Mouse (Mus musculus): ENCODE results near the gene Fgfr2. TPM values are rescaled to one million over a fixed set of nuclear protein-coding genes. Genes with fewer than 3 reads are reported as not detected.

The Fgfr2 gene
- polyA plus RNA-seq, 1 experiment from 2014 or later: 24.9 TPM

DNA sequence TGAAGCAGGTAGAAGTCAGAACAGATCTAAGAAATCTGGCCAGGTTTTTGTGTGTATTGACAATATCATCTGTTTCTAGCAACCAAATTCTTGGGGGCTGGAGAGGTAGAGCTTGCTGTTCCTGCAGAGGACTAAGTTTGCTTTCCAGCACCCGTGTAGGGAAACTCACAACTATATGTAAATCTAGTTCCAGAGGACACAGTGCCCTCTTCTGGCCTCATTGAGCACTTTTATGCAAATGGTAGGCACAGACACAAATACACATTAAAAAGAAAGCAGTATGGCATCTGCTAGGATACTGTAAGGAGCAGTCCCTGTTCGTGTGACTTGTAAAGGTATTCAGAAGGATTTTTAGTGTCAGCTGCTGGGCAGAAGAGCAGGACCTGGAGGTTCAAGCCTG is 240.8 kb downstream of the Fgfr2 start:
- no peak overlapping the region for H3K4me2 ChIP-seq
- no peak overlapping the region for H3K9ac ChIP-seq (ENCODE audit: low read depth, low read length)
- H3K4me3 ChIP-seq (ENCODE audit: low read depth, low read length): no peak overlapping the region
- 69% methylated on average over 2 of the region's 2 CpGs for WGBS (ENCODE audit: insufficient replicate concordance)
- ATAC-seq (replicated peaks; ENCODE audit: insufficient number of reproducible peaks, low FRiP score, low TSS enrichment): no peak
- no peak overlapping the region for H3K27ac ChIP-seq (ENCODE audit: low read depth, low read length)
- no peaks in the 10 kb centered on the region for H3K27me3 ChIP-seq (ENCODE audit: control insufficient read depth, insufficient read depth, low read length)
- no peaks in the 10 kb centered on the region for H3K9me3 ChIP-seq (replicated peaks; ENCODE audit: control insufficient read depth, low read length)
- H3K36me3 ChIP-seq (ENCODE audit: control insufficient read depth, insufficient read depth, low read length): peaks cover 40% of the 10 kb centered on the region
- H3K4me1 ChIP-seq (ENCODE audit: control insufficient read depth, insufficient read depth, low read length): no peaks in the 10 kb centered on the region

GRCm38 (mm10) chr7:132880276-132880675 is 242.9 kb downstream of the Fgfr2 start:
- H3K27ac ChIP-seq (ENCODE audit: low read depth, low read length): no peak overlapping the region
- ATAC-seq (replicated peaks; ENCODE audit: insufficient number of reproducible peaks, low FRiP score, low TSS enrichment): no peak
- H3K4me3 ChIP-seq (ENCODE audit: low read depth, low read length): no peak overlapping the region
- whole genome bisulfite sequencing (ENCODE audit: insufficient replicate concordance): 51% methylated on average over 1 of the region's 1 CpGs
- peaks cover 55% of the 10 kb centered on the region for H3K36me3 ChIP-seq (ENCODE audit: control insufficient read depth, insufficient read depth, low read length)
- H3K27me3 ChIP-seq (ENCODE audit: control insufficient read depth, insufficient read depth, low read length): no peaks in the 10 kb centered on the region
- no peak overlapping the region for H3K9ac ChIP-seq (ENCODE audit: low read depth, low read length)
- no peaks in the 10 kb centered on the region for H3K9me3 ChIP-seq (replicated peaks; ENCODE audit: control insufficient read depth, low read length)
- no peaks in the 10 kb centered on the region for H3K4me1 ChIP-seq (ENCODE audit: control insufficient read depth, insufficient read depth, low read length)
- no peak overlapping the region for H3K4me2 ChIP-seq

GRCm38 (mm10) chr7:132875391-132876086 is 247.6 kb downstream of the Fgfr2 start:
- H3K4me3 ChIP-seq (ENCODE audit: low read depth, low read length): no peak overlapping the region
- WGBS (ENCODE audit: insufficient replicate concordance): 84% methylated on average over 2 of the region's 2 CpGs
- H3K4me1 ChIP-seq (ENCODE audit: control insufficient read depth, insufficient read depth, low read length): no peaks in the 10 kb centered on the region
- H3K36me3 ChIP-seq (ENCODE audit: control insufficient read depth, insufficient read depth, low read length): peaks cover 42% of the 10 kb centered on the region
- no peaks in the 10 kb centered on the region for H3K27me3 ChIP-seq (ENCODE audit: control insufficient read depth, insufficient read depth, low read length)
- no peak overlapping the region for H3K4me2 ChIP-seq
- H3K9ac ChIP-seq (ENCODE audit: low read depth, low read length): no peak overlapping the region
- no peak for ATAC-seq (replicated peaks; ENCODE audit: insufficient number of reproducible peaks, low FRiP score, low TSS enrichment)
- H3K27ac ChIP-seq (ENCODE audit: low read depth, low read length): no peak overlapping the region
- H3K9me3 ChIP-seq (replicated peaks; ENCODE audit: control insufficient read depth, low read length): no peaks in the 10 kb centered on the region

GRCm38 (mm10) chr7:132873043-132873442 is 250.1 kb downstream of the Fgfr2 start:
- Histone ChIP-seq H3K36me3 (ENCODE audit: control insufficient read depth, insufficient read depth, low read length) (peaks cover 30% of the 10 kb centered on the region), H3K4me3 (ENCODE audit: low read depth, low read length) (no peak overlapping the region), H3K27me3 (ENCODE audit: control insufficient read depth, insufficient read depth, low read length) (no peaks in the 10 kb centered on the region), H3K9me3 (replicated peaks; ENCODE audit: control insufficient read depth, low read length) (no peaks in the 10 kb centered on the region), H3K4me1 (ENCODE audit: control insufficient read depth, insufficient read depth, low read length) (no peaks in the 10 kb centered on the region), H3K9ac (ENCODE audit: low read depth, low read length) (no peak overlapping the region), H3K27ac (ENCODE audit: low read depth, low read length) (no peak overlapping the region), H3K4me2 (no peak overlapping the region)
- 89% methylated on average over 2 of the region's 2 CpGs for WGBS (ENCODE audit: insufficient replicate concordance)
- no peak for ATAC-seq (replicated peaks; ENCODE audit: insufficient number of reproducible peaks, low FRiP score, low TSS enrichment)

GRCm38 (mm10) chr7:132866316-132866715 is 256.8 kb downstream of the Fgfr2 start:
- Histone ChIP-seq H3K36me3 (ENCODE audit: control insufficient read depth, insufficient read depth, low read length) (peaks cover 9% of the 10 kb centered on the region; the same call in 1 of the 2 replicates), H3K27ac (ENCODE audit: low read depth, low read length) (no peak overlapping the region), H3K27me3 (ENCODE audit: control insufficient read depth, insufficient read depth, low read length) (no peaks in the 10 kb centered on the region), H3K9me3 (replicated peaks; ENCODE audit: control insufficient read depth, low read length) (no peaks in the 10 kb centered on the region), H3K4me2 (no peak overlapping the region), H3K9ac (ENCODE audit: low read depth, low read length) (no peak overlapping the region), H3K4me1 (ENCODE audit: control insufficient read depth, insufficient read depth, low read length) (no peaks in the 10 kb centered on the region), H3K4me3 (ENCODE audit: low read depth, low read length) (no peak overlapping the region)
- no peak for ATAC-seq (replicated peaks; ENCODE audit: insufficient number of reproducible peaks, low FRiP score, low TSS enrichment)
- WGBS (ENCODE audit: insufficient replicate concordance): 92% methylated on average over 9 of the region's 9 CpGs

- peak within 1 kb of the TSS; percentile 65 for H3K4me3 ChIP-seq (ENCODE audit: low read depth, low read length)
- peaks cover 8% of the 10 kb centered on the region for H3K4me1 ChIP-seq (ENCODE audit: control insufficient read depth, insufficient read depth, low read length)
- peak within 1 kb of the TSS; percentile 80 for H3K9ac ChIP-seq (ENCODE audit: low read depth, low read length)
- ATAC-seq (replicated peaks; ENCODE audit: insufficient number of reproducible peaks, low FRiP score, low TSS enrichment): peak; percentile 94
- peak within 1 kb of the TSS; percentile 90 for H3K4me2 ChIP-seq
- WGBS (ENCODE audit: insufficient replicate concordance): 1% methylated on average over 53 of the region's 53 CpGs
- no peaks in the 10 kb centered on the region for H3K9me3 ChIP-seq (replicated peaks; ENCODE audit: control insufficient read depth, low read length)
- H3K27me3 ChIP-seq (ENCODE audit: control insufficient read depth, insufficient read depth, low read length): no peaks in the 10 kb centered on the region
- no peaks in the 10 kb centered on the region for H3K36me3 ChIP-seq (ENCODE audit: control insufficient read depth, insufficient read depth, low read length)
- H3K27ac ChIP-seq (ENCODE audit: low read depth, low read length): peak within 1 kb of the TSS; percentile 81
Observed at GRCm38 (mm10) chr7:132859042-132859958, 263.9 kb downstream of the Fgfr2 start, which contains the start of gene Abraxas2. Gene Abraxas2, plus strand, starts transcription at chr7:132859225.

DNA sequence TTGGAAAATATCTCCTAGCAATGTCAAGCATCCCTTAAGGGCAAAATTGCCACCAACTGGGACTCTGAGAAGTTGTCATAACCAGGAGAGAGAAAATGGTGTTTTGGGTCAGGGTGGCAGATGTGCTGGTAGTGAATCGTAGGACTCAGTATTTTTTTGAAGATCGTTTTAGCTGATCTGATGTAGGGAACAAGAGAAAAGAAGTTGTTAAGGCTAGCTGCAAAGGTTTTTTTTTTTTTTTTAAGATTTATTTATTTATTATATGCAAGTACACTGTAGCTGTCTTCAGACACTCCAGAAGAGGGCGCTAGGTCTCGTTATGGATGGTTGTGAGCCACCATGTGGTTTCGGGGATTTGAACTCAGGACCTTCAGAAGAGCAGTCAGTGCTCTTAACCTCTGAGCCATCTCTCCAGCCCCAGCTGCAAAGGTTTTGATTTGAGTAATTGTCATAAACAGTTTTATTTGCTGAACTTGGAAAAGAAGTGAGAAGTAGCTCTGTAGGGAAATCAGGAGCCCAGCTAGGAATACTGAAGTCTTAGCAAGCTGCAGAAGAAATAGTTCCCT is 265.0 kb downstream of the Fgfr2 start:
- no peak overlapping the region for H3K9ac ChIP-seq (ENCODE audit: low read depth, low read length)
- H3K36me3 ChIP-seq (ENCODE audit: control insufficient read depth, insufficient read depth, low read length): no peaks in the 10 kb centered on the region
- H3K27me3 ChIP-seq (ENCODE audit: control insufficient read depth, insufficient read depth, low read length): no peaks in the 10 kb centered on the region
- no peak overlapping the region for H3K4me3 ChIP-seq (ENCODE audit: low read depth, low read length)
- H3K4me1 ChIP-seq (ENCODE audit: control insufficient read depth, insufficient read depth, low read length): peaks cover 8% of the 10 kb centered on the region
- no peaks in the 10 kb centered on the region for H3K9me3 ChIP-seq (replicated peaks; ENCODE audit: control insufficient read depth, low read length)
- H3K4me2 ChIP-seq: no peak overlapping the region
- ATAC-seq (replicated peaks; ENCODE audit: insufficient number of reproducible peaks, low FRiP score, low TSS enrichment): no peak
- WGBS (ENCODE audit: insufficient replicate concordance): 61% methylated on average over 5 of the region's 5 CpGs
- no peak overlapping the region for H3K27ac ChIP-seq (ENCODE audit: low read depth, low read length)

DNA sequence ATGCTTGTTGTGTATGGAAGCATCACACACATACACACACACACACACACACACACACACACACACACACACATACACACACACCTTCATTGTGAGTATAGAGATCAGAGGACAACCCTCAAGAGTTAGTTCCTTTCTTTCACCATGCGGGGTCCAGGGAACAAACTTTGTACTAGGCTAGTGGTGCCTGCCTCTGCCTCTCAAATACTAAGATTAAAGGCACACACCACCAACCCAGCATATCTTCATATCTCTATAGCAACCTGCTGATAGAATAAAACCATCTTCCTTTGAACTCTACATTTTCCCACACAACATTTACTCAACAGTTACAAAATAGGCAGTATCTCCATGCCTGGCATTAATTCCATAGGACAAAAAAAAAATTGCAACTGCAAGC is 267.1 kb downstream of the Fgfr2 start:
- no peak overlapping the region for H3K27ac ChIP-seq (ENCODE audit: low read depth, low read length)

More for the DNA sequence above, 267.1 kb downstream of the Fgfr2 start:
- Histone ChIP-seq H3K27me3 (ENCODE audit: control insufficient read depth, insufficient read depth, low read length) (no peaks in the 10 kb centered on the region), H3K4me1 (ENCODE audit: control insufficient read depth, insufficient read depth, low read length) (peaks cover 15% of the 10 kb centered on the region), H3K4me2 (no peak overlapping the region), H3K4me3 (ENCODE audit: low read depth, low read length) (no peak overlapping the region), H3K9me3 (replicated peaks; ENCODE audit: control insufficient read depth, low read length) (no peaks in the 10 kb centered on the region), H3K36me3 (ENCODE audit: control insufficient read depth, insufficient read depth, low read length) (no peaks in the 10 kb centered on the region), H3K9ac (ENCODE audit: low read depth, low read length) (no peak overlapping the region)
- 80% methylated on average over 1 of the region's 1 CpGs for WGBS (ENCODE audit: insufficient replicate concordance)
- ATAC-seq (replicated peaks; ENCODE audit: insufficient number of reproducible peaks, low FRiP score, low TSS enrichment): no peak

Measured in heart, embryonic 11.5 days (tissue).